Mouse (Mus musculus): ENCODE results near the gene Klhl3.

DNA sequence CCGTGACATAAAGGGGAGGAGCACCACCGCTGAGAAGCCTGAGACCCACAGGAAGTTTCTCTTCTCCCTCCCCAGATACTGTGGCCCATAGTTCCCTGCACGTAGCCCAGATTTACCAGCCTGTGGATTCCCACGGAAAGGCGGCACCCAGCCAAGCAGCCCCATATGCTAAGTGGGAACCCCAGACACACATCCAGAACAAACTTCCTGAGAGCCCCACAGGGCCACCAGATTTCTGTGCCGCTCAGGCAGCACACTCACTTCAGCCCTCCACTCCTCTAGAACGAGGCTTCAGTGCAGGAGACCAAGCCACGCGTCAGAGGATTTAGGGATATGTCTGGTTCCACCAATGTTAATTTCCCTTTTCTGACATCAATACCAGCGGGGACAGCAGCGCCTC, 130.5 kb downstream of the Klhl3 start:
- no peak for TF ChIP-seq CTCF (IDR thresholded peaks at IDR 0.05; ENCODE audit: low read depth)
- TF ChIP-seq EP300 (optimal IDR thresholded peaks at IDR 0.05) = no peak
